Mouse (Mus musculus) adrenal gland, postnatal 10 days (tissue): ENCODE measurements around the gene Tm4sf19. TPM values are rescaled to one million over a fixed set of nuclear protein-coding genes. Genes with fewer than 3 reads are reported as not detected.
"Not testable (repeated sequence)": the region's sequence is repeated elsewhere in the genome, so short reads cannot be mapped to it uniquely, and the experiment has no call there.

Source experiments
- DNase-seq: peaks from one replicate; pipeline ENCODE4 v3.0.0; 2021; ENCODE audit warnings: mixed read lengths
- total RNA-seq, 2 experiments: library from RNA; stranded (reverse); gene quantifications; 2 replicates each; pipeline ENCODE4 v1.2.3; 2021

The Tm4sf19 gene
- total RNA-seq, 2 experiments from 2014 or later, result 0.42 TPM; not detected in 1

DNA sequence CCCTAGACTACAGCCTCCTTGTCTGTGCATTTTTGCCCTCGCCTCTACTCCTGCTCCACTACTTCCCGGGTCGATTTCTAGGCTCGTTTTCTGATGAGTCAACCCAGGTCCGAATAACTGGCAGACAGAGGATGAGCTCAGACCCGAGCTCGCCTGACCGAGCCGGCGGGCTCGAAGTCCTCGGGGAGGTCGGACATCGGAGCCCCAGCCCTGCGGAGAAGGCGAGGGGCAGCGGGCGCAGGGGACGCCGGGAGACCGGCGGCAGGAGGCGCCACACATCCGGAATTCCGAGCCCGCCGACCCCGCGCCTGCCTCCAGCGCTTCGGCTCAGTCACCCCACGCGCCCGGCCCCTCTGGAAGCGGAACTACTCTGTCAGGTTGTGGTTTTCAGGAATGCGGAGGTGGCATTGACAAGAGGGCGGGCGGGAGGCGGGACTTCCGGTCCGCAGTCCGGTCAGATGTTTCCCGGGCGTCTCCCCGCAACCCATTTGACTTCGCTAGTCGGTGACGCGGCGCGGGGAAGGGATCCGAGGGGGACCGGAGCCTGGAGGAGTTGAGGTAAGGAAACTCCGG is 30.3 kb downstream of the Tm4sf19 start, which contains the start of gene Pcyt1a:
Gene Pcyt1a (plus strand): TSS at position 448 of the 573 bp plus-strand sequence.
- DNase-seq, result peak; percentile 93

DNA sequence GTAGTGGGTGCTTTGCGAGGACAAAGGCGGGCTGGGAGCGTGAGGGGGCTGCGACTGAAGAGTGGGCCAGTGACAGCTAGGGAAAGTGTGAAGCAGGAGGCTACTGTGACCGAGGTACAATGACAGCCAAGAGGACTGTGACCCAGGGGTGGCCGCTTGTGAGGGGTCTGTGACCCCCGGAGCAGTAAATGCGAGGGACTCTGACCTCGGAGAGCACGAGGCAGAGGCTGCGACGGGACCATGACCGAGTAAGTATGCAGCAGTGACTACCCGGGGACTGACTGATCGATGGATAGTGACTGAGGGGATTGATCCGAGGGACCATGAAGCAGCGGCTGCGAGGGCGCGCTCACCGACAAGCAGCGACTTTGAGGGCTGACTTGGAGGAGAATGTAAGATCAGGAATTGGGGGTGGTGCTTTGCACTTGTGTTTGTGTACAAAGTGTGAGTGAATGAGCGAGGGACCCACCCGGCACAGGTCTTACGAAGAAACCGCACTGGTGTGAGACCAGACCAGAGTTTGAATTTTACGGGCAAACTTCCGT is 30.8 kb downstream of the Tm4sf19 start:
- peak; percentile 54 for DNase-seq

DNA sequence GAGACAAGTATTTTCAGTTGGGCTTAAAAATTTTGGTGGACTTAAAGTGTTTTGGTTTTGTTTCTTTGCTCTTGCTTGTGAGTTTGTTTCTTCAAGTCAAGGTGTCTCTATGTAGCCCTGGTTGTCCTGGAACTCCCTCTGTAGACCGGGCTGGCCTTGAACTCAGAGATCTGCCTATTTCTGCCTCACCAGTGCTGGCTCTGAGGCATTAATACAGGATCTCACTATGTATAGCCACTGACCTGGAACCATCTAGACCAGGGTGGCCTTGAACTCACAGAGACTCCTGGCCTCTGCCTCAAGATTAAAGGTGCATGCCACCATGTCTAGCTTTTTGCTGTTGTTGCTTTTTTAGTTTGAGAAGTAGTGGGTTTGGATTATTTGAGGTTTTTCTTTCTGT is 31.6 kb downstream of the Tm4sf19 start:
- DNase-seq, result no peak

DNA sequence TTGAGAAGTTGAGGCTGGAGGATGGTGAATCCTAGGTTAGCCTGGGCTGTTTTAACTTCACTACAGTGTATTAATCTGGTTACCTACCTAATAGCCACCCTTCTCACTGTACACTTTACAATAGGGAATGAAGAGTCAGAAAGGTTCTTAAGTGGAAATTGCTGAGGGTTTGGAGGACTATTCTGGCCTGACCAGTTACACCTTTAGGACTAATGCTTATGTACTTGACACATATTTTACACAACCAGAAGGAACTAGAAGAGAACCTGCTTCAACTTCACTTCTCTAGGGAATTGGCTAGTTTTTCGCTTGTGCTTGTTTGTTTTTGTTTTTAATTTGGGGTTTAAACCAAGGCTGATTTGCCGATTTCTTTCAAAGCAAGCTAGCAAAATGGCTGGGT is 32.8 kb downstream of the Tm4sf19 start:
- no peak for DNase-seq

DNA sequence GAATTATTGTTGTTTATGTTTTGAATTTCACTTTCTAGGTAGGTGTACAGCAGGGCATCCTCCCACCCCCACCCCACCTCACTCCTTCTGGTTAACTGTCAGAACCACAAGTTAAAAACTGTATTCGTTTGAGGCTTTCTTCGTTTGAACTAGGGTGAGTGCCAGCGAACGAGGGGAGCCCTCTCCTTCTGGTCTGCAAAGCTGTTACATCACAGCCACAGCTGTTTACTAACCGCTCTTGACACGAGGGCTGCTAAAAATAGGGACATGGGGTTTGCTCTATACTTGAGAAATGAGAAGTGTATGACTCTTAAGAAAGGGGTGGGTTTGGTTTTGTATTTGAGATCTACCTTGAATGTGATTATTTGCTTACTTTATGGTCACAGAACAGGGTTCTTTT is 33.8 kb downstream of the Tm4sf19 start:
- DNase-seq, result peak; percentile 38

DNA sequence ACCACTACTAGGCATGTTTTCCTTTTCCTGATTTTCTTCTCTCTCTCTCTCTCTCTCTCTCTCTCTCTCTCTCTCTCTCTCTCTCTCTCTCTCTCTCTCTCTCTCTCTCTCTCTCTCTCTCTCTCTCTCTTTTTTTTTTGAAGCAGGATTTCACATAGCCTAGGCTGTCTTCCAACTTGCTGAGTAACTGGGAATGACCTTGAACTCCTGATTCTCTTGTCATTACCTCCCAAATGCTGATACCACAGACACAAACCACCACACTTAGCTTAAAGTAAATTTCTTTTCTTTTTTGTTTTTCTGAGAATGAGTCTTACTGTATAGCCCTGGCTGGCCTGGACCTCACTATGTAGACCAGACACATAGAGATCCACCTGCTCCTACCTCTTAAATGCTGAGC is 34.4 kb downstream of the Tm4sf19 start:
- DNase-seq, result peak; percentile 29

DNA sequence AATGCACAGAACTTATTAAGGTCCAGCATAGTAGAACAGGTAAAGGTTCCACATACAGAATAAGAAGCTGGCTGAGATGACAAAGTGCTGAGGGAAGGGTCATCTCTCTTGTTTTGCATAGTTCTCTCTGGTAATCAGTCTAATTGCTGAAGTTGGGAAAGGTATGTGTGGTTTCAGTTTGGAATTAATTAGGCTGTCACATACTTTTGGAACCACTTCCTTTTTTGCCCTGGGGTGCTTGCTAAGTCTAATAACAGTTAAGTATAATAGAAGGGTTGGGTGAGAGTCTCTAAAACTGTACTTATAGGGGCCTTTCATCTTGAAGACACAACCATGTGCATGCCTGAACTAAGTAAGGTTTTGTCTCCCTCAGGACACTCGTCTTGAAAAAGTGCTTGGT is 36.4 kb downstream of the Tm4sf19 start:
- DNase-seq, result no peak

DNA sequence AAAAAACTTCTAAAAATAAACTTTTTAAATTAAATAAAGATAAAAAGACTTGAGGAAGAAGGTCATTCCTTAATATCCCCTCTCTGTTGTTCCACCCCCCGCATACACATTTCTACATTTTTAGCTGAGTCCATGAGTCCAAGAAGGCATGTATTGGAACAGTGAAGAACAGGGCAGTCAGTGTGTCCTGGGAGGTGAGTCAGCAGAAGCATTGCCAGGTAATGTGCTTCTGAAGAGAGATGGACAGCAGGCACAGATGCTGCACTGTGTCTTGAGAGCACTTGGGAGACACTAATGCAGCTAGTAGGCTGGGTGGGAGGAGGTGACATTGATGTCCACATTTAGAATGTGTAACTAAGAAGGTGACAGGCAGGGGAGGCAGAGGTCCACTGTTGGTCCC is 37.0 kb downstream of the Tm4sf19 start:
- DNase-seq, result no peak

DNA sequence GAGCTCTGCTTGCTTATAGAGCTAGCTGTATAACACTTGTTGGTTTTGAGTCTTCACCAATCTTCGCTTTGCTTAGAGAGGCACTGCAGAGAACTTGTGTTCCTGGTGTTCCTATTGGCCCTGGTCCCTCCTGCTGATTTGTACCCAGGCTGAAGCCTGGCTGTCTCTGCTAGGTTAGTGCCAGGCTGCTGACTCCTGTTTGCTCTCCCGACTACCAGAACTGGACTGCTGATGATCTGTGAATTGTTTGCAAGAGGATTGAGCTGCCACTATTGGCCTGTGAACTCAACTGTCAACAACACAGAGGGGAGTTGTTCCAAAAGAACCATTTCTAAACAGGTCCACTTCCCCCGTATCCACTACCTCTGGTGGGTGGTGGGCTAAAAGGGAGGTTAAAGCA is 41.1 kb downstream of the Tm4sf19 start:
- no peak for DNase-seq

DNA sequence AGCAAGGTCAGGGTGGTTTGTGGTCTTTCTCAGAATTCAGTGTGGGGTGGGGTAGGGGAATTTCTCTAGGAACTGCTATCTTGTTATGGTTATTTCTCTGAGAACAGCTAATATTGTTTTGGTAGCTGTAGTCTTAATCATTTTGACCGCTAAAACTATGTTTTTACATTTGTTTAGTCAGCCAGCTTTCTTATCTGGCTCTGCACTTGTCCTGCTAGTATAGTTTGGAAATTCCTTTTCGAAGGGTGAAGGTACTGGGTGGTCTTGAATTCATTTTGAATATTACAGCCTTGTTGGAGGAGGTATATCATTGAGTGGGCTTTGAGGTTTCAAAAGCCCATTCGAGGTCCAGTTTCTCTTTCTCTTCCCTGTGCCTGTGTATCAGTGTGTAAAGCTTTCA is 44.3 kb downstream of the Tm4sf19 start:
- DNase-seq, result not testable (repeated sequence)

DNA sequence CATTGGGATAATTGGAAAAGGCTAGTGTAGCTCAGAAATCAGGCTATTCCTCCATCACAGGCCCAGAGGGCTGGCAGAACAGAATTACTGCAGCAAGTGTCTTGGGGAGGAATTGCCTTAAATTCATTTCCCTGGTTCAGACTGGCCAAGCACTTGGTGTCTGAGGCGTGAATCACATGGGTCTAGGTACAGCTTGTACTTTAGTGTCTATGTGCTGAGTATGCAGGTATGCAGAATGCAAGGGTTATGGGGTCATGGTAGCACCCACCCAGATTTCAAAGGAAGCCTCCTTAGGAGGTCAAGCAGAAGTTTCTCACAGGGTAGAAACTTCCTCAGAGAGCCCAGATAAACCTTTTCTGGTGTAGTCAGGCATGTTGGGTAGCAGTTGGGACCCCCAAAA is 45.3 kb downstream of the Tm4sf19 start:
- DNase-seq, result no peak

DNA sequence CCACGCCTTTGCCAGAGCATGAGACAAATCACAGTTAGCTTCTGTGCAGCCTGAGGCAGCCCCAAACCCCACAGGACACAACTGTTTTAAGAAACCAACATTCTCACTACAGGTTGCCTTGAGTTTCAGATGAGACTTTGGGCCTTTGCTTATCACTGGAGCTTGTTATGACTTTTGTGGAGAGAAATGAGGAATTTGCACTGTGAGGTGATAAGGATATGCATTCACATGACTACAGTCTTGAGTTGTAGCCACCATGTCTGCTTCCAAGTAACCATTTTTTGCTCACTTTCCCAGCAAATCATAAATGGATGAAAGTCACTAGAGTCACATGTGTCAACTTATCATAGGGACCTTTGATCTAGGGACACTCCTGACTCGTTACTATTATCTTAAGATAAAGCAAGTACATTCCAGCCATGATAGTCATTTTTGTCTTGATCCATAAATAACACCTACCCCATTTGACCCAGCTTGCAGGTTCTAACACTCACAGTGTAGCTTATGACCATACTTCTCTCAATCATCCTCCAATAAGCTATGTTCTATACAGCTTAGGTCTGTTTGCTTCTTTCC is 46.3 kb downstream of the Tm4sf19 start:
- DNase-seq, result no peak

DNA sequence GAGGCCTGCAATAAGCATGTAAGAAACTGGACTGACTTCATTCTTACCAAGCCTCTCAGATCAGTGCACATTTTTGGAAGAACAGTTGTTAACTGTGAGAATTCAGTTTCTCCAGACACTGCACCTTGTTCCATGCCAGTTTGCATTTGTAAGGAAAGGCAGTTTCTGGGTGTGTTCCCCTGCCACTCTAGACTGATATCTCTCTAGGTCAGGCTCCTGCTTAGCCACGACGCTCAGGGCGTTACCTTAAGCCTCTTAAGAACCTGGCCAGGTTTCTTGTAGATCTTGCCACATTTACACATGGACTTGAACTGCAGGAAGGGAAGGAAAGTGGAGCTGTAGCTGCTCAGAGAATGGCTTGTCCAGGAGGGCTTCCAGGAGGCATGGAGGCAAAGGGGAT is 49.4 kb downstream of the Tm4sf19 start:
- no peak for DNase-seq

DNA sequence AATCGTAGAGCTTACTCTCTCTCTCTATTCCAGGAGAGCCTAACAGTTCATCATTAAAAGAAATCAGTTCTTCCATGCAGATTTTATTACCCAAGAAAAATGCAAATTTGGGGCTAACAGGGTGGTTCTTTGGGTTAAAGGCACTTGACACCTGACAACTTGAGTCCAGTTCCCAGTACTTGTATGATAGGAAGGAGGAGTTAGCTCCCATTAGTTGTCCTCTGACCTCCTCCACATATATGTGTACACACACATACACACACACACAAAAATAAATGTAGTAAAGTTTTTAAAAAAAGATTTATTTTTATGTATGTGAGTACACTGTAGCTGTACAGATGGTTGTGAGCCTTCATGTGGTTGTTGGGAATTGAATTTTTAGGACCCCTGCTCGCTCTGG is 49.8 kb downstream of the Tm4sf19 start:
- DNase-seq, result no peak

DNA sequence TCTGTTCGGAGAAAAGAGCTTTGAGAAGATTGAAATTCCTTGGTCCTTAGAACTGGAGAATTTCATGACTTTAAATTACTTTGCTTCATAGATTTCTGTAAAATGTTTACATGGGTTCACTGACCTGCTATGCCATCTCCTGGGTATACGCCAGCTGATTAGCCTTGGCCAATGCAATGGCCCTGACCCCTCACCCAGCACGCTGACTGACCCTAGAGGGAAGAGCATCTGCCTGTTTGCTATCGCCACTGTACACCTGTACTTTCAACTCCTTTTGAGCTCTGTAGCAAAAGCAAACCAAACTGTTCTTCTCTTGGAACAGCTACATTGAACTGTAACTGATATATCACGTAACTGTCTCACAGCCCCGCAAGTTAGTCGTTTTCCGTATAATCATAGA is 52.8 kb downstream of the Tm4sf19 start:
- DNase-seq, result peak; percentile 26

DNA sequence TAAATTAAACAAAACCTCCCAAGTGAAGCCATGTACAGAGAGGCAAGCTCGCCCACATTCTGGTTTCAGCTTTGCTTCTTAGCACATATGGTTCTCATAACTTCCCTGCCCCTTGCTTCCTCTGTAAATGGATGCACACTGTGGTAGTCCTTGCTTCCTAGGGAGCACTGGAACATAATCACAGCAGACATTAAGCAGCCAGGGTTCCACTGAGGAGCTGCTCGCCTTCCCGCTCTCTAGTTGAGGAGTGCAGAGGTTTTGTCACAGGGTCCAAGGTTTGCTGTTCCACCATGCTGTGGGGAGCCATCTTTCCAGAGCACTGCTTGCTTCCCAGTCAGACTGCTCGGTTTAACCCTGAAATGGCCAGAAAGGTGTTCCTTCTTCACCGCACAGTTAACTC is 54.3 kb downstream of the Tm4sf19 start:
- no peak for DNase-seq

DNA sequence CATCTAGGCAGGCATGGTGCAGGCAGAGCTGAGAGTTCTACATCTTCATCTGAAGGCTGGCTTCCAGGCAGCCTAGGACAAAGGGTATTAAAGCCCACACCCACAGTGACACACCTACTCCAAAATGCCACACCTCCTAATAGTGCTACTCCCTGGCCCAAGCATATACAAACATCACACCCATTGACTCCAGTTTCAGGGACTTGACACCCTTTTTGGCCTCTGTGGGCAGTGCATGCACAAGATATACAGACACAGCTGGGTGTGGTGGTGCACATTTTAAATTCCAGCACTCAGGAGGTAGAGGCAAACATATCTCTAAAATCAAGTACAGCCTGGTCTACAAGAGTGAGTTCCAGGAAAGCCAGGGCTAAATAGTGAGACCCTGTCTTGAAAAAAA is 55.8 kb downstream of the Tm4sf19 start:
- DNase-seq, result no peak

DNA sequence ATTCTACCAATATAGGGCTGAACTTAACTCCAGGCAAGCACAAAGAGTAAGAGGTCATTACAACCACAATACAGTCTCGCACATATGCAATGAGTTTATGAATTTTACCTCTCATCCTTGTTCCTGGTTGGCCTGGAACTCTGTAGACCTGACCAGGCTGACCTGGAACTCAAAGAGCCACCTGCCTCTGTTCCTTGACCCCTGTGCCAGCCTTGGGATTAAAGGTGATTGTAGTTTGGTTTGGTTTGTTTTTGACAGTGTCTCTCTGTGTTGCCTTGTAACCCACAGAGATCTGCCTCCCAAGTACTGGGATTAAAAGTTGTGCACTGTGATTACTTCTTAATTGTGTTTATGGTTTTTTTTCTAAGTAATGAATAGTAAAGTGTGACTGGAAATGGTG is 56.5 kb downstream of the Tm4sf19 start:
- no peak for DNase-seq

Other genes starting within 250 kb of the Tm4sf19 start
- 10 to 100 TPM; 11.0 to 16.4 TPM for gene Nrros, start 234.9 kb upstream of the Tm4sf19 start, total RNA-seq
- gene Bex6, start 220.7 kb upstream of the Tm4sf19 start, total RNA-seq, result not detected
- gene Fbxo45, start 153.3 kb upstream of the Tm4sf19 start, total RNA-seq, result 10 to 100 TPM; 18.2 to 20.0 TPM
- gene Wdr53, start 153.3 kb upstream of the Tm4sf19 start, total RNA-seq, result 10 to 100 TPM; 12.3 to 13.9 TPM
- gene Smco1, start 129.0 kb upstream of the Tm4sf19 start, total RNA-seq, result under 1 TPM; 0.18 to 0.97 TPM
- gene Rnf168, start 123.0 kb upstream of the Tm4sf19 start, total RNA-seq, result 10 to 100 TPM; 20.6 to 21.3 TPM
- gene Ubxn7, start 68.2 kb upstream of the Tm4sf19 start, total RNA-seq, result 10 to 100 TPM; 50.6 to 61.5 TPM
- 1 to 10 TPM; 5.8 to 6.0 TPM for gene Tctex1d2, start 19.2 kb downstream of the Tm4sf19 start, total RNA-seq
- gene Pcyt1a, start 30.4 kb downstream of the Tm4sf19 start, total RNA-seq, result 10 to 100 TPM; 73.1 to 78.1 TPM
- gene Slc51a, start 87.4 kb downstream of the Tm4sf19 start, total RNA-seq, result not detected
- not detected for gene Zdhhc19, start 95.8 kb downstream of the Tm4sf19 start, total RNA-seq
- gene Tfrc, start 208.4 kb downstream of the Tm4sf19 start, total RNA-seq, result 100 to 1,000 TPM; 138 to 212 TPM
- gene Tnk2, start 243.4 kb downstream of the Tm4sf19 start, total RNA-seq, result 10 to 100 TPM; 45.1 to 85.2 TPM